Mouse (Mus musculus): ENCODE results near the gene Lman2l. TPM values are rescaled to one million over a fixed set of nuclear protein-coding genes. Genes with fewer than 3 reads are reported as not detected.
A peak's percentile ranks its signal among the peaks of the same experiment; 100 is the strongest.

The Lman2l gene
- 10 to 100 TPM in 1 of 2 experiments, 1 to 10 TPM in 1; 9.1 to 13.3 TPM for polyA plus RNA-seq (2017; shearing (Covaris generic))

- ATAC-seq, result peak; percentile 100
Observed at GRCm38 (mm10) chr1:36444471-36445464, at the start of gene Lman2l. Gene Lman2l, minus strand, starts transcription at chr1:36445271.

- no peak for ATAC-seq
Observed at GRCm38 (mm10) chr1:36493299-36493698, 48.2 kb upstream of the Lman2l start.

GRCm38 (mm10) chr1:36492416-36493139 lies 47.5 kb upstream of the Lman2l start:
- ATAC-seq, result no peak

GRCm38 (mm10) chr1:36489661-36490060 lies 44.6 kb upstream of the Lman2l start:
- ATAC-seq, result no peak

- ATAC-seq, result no peak
Observed at GRCm38 (mm10) chr1:36487111-36487510, 42.0 kb upstream of the Lman2l start.

- no peak for ATAC-seq
Observed at GRCm38 (mm10) chr1:36485080-36485479, 40.0 kb upstream of the Lman2l start.

- no peak for ATAC-seq
Observed at GRCm38 (mm10) chr1:36483825-36484224, 38.8 kb upstream of the Lman2l start.

- no peak for ATAC-seq
Observed at GRCm38 (mm10) chr1:36479903-36480899, 35.1 kb upstream of the Lman2l start.

GRCm38 (mm10) chr1:36478343-36478795 lies 33.3 kb upstream of the Lman2l start:
- no peak for ATAC-seq

GRCm38 (mm10) chr1:36476426-36476825 lies 31.4 kb upstream of the Lman2l start:
- ATAC-seq, result no peak

- no peak for ATAC-seq
Observed at GRCm38 (mm10) chr1:36475480-36476110, 30.5 kb upstream of the Lman2l start.

GRCm38 (mm10) chr1:36474646-36475045 lies 29.6 kb upstream of the Lman2l start:
- no peak for ATAC-seq

GRCm38 (mm10) chr1:36473211-36473780 lies 28.2 kb upstream of the Lman2l start:
- no peak for ATAC-seq

GRCm38 (mm10) chr1:36472106-36472440 lies 27.0 kb upstream of the Lman2l start:
- peak; percentile 16 for ATAC-seq

GRCm38 (mm10) chr1:36471181-36472105 lies 26.4 kb upstream of the Lman2l start, which contains the start of gene Cnnm4:
Gene Cnnm4, plus strand, starts transcription at chr1:36471620.
- peak; percentile 86 for ATAC-seq

GRCm38 (mm10) chr1:36469811-36470444 lies 24.9 kb upstream of the Lman2l start:
- no peak for ATAC-seq

GRCm38 (mm10) chr1:36467446-36467845 lies 22.4 kb upstream of the Lman2l start:
- ATAC-seq, result no peak

- ATAC-seq, result no peak
Observed at GRCm38 (mm10) chr1:36465641-36466160, 20.6 kb upstream of the Lman2l start.

GRCm38 (mm10) chr1:36461829-36462228 lies 16.8 kb upstream of the Lman2l start:
- peak; percentile 49 for ATAC-seq
